Mouse (Mus musculus) olfactory bulb, adult 2 months (tissue): ENCODE measurements at regions not wholly inside any gene's neighbourhood (a gene's known extent, or its start where the extent isn't known, plus 50 kb on each side); places are given as distances from the start of the nearest gene placed in this dataset.

ENCODE experiments used
- H3K27ac ChIP-seq: fragments of 200-500 bp; 2 replicates; pipeline ENCODE4 v1.5.1; 2012; ENCODE audit warnings: low read depth, low read length; ENCODE audit not compliant: insufficient read depth
- H3K4me1 ChIP-seq: fragments of 200-500 bp; 2 replicates; pipeline ENCODE4 v1.6.1; 2012; ENCODE audit warnings: low read length; ENCODE audit not compliant: control insufficient read depth, insufficient read depth
- H3K4me3 ChIP-seq: fragments of 200-500 bp; 2 replicates; pipeline ENCODE4 v1.5.1; 2012; ENCODE audit warnings: mild to moderate bottlenecking, low read depth, low read length, moderate library complexity; ENCODE audit not compliant: insufficient read depth
- CTCF ChIP-seq: fragments of 200-500 bp; IDR thresholded peaks from 2 replicates; pipeline ENCODE4 v1.5.1; 2012; ENCODE audit warnings: low read depth, mild to moderate bottlenecking, low read length, moderate library complexity; ENCODE audit not compliant: insufficient read depth
- POLR2A ChIP-seq: fragments of 200-500 bp; IDR thresholded peaks from 2 replicates; pipeline ENCODE4 v1.6.1; 2012; ENCODE audit warnings: mild to moderate bottlenecking, low read depth, low read length, moderate library complexity; ENCODE audit not compliant: insufficient read depth
- WGBS: fragments of 180-500 bp; shearing (Covaris S2); methylation state at CpG from one replicate; pipeline ENCODE4 v1.1.7; 2018; 5-methylcytosine and 5-hydroxymethylcytosine counted together

DNA sequence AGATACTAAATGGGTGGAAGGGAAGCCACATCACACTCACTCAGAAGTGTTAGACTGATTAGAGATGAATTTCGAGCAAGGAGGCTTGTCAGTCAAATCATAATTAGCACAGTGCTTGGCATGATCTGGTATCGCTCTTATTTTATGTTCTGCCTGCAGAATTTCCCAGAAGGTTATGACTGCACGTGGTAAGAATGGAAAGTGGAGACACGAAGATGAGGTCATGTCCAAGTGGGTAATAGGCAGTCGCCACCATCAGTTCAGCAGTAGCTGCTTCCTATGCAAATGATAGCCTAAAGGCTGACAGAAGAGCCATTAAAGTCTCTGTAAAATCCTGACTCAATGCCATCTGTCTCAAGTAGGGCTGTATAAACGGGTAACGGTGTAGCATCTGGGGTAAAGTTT, 186.0 kb upstream of the Slc30a5 start:
- 44% methylated on average over 7 of the region's 7 CpGs for WGBS

DNA sequence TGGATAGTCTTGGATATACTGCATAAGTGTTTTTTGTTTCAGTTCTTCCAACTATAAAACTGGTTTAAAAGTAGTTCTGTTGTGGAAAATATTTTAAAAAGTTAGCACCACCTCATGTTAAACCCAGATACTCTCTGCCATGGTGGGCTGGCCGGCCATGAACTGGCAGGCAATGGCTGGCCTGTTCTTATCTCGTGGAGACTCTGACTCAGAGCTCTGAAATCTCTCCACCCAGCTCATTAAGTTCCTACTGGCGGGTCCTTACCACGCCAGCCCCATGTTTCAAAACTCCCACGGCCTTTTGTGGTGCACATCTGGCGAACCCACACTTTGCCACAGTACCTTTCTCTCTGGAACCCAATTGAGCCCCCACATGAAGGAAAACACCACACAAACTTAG, 183.8 kb upstream of the Slc30a5 start:
- Histone ChIP-seq H3K4me3 (no peak overlapping the region), H3K4me1 (no peaks in the 10 kb centered on the region), H3K27ac (no peak overlapping the region)
- 60% methylated on average over 6 of the region's 6 CpGs for whole genome bisulfite sequencing
- TF ChIP-seq CTCF = no peak
- no peak for TF ChIP-seq POLR2A

More for the DNA sequence above, 186.0 kb upstream of the Slc30a5 start:
- no peak overlapping the region for H3K27ac ChIP-seq
- no peak overlapping the region for H3K4me3 ChIP-seq
- TF ChIP-seq POLR2A = no peak
- no peak for TF ChIP-seq CTCF
- H3K4me1 ChIP-seq = no peaks in the 10 kb centered on the region

DNA sequence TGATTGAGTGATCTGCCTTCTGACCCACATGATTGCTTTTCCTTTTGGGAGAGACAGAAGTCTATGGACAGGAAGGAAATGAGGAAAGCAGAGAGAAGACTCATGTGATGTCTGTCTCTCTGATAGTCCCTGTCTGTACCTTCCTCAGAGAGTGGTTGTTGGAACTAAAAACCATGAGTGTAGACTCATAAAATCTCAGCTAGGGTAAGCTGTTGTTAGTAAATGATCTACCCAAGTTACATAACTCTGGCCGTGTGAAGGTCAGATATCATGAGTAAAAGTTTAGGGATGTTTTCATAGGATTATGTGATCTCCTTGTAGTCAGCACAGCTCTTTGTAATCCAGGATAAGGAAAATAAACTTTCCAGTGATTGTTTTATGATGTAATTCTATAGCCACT, 183.0 kb upstream of the Slc30a5 start:
- H3K4me1 ChIP-seq = no peaks in the 10 kb centered on the region
- TF ChIP-seq CTCF = no peak
- no peak for TF ChIP-seq POLR2A
- H3K4me3 ChIP-seq = no peak overlapping the region
- H3K27ac ChIP-seq = no peak overlapping the region
- WGBS = 91% methylated on average over 1 of the region's 1 CpGs

DNA sequence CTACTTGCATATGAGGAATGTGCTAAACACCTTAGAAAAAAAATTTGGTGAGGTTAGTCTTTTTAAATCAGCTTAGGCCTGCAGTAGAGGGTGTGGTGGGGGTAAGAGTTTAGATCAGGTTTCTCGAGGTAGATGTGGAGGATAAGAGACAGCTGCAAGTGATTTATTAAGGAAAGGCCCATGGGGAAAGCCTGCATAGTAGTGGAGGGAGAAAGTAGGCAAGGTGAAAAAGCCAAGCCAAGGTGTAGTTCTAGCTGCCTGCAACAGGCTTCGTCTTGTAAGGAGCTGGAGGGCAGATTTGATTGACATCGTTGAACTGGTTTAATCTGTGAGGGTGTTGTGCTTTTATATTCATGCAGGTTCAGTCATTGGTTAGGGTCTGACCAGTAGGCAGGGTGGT, 182.2 kb upstream of the Slc30a5 start:
- no peak for TF ChIP-seq CTCF
- no peak for TF ChIP-seq POLR2A
- no peaks in the 10 kb centered on the region for H3K4me1 ChIP-seq
- 91% methylated on average over 3 of the region's 3 CpGs for WGBS
- no peak overlapping the region for H3K27ac ChIP-seq
- H3K4me3 ChIP-seq = no peak overlapping the region

- Histone ChIP-seq H3K4me3 (no peak overlapping the region), H3K4me1 (no peaks in the 10 kb centered on the region), H3K27ac (no peak overlapping the region)
- no peak for TF ChIP-seq POLR2A
- no peak for TF ChIP-seq CTCF
- WGBS = 95% methylated on average over 2 of the region's 2 CpGs
Measured at GRCm38 (mm10) chr13:101013604-101014003, 180.4 kb upstream of the Slc30a5 start.

DNA sequence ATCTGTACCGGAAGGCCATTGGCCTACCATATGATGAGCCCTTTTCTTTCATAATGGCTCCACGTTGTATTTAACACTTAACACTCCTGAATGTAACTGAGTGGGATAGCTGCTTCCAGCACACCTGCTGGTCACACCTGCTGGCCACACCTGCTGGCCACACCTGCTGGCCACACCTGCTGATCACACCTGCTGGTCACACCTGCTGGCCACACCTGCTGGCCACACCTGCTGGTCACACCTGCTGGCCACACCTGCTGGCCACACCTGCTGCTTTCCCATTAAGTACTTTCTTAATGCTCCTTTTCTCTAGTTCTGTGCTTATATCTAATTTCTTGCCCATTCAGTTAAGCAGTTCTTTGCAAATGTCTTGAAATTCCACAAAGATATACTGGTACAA, 157.4 kb upstream of the Slc30a5 start:
- H3K4me3 ChIP-seq = no peak overlapping the region
- no peak overlapping the region for H3K27ac ChIP-seq

GRCm38 (mm10) chr13:100988671-100989531, 155.7 kb upstream of the Slc30a5 start:
- Histone ChIP-seq H3K27ac (no peak overlapping the region), H3K4me1 (no peaks in the 10 kb centered on the region), H3K4me3 (no peak overlapping the region)
- 68% methylated on average over 13 of the region's 13 CpGs for WGBS
- TF ChIP-seq CTCF = no peak
- no peak for TF ChIP-seq POLR2A

More for the DNA sequence above, 157.4 kb upstream of the Slc30a5 start:
- TF ChIP-seq POLR2A (no peak), CTCF (no peak)
- 83% methylated on average over 2 of the region's 2 CpGs for WGBS
- no peaks in the 10 kb centered on the region for H3K4me1 ChIP-seq

DNA sequence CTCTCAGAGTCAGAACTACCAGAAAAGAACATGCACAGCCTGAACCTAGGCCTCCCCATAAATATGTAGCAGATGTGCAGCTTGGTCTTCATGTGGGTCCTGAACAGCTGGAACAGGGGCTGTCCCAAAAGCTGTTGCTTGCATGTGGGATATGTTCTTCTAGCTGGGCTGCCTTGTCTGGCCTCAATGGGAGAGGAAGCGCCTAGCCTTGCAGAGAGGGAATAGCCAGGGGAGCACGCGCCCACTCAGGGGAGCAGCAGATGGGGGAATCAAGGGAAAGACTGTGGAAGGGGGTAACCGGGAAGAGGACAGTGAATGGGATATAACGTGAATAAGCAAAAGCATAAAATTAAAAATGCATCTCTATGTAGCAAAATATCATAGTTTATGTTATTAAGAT, 154.9 kb upstream of the Slc30a5 start:
- no peak overlapping the region for H3K27ac ChIP-seq
- no peaks in the 10 kb centered on the region for H3K4me1 ChIP-seq
- WGBS = 97% methylated on average over 5 of the region's 5 CpGs
- no peak overlapping the region for H3K4me3 ChIP-seq
- TF ChIP-seq POLR2A (no peak), CTCF (no peak)

DNA sequence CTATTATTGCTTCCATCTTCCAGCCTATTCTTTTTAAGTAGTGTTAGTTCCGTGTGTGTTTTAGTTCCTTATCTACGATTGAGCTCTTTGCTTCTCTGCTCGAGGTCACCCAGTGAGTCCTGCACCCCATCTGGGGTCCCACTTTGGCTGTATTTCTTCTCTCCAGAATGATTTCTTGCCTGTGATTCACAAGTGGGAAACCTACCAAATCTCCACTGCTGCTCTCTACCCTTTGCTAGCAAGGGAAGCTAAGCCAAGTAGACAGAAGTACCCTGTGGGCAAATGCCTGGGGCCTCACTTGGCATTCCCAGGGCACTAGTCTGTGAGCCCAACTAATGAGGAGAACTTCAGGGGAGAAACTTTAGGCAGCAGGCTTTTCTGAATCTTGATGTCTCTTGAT, 142.5 kb upstream of the Slc30a5 start:
- TF ChIP-seq CTCF (no peak), POLR2A (no peak)
- WGBS = 67% methylated on average over 3 of the region's 3 CpGs
- Histone ChIP-seq H3K4me3 (no peak overlapping the region), H3K4me1 (no peaks in the 10 kb centered on the region), H3K27ac (no peak overlapping the region)
